Mouse (Mus musculus) urinary bladder, postnatal 10 days (tissue): ENCODE data around the gene Mboat7.

ENCODE experiments used
- DNase-seq: peaks from one replicate; pipeline ENCODE4 v3.0.0; 2022; ENCODE audit warnings: low spot score

The Mboat7 gene

GRCm38 (mm10) chr7:3643412-3643811 lies 49.9 kb downstream of the Mboat7 start:
- no peak for DNase-seq

- no peak for DNase-seq
Measured at GRCm38 (mm10) chr7:3630478-3630815, 62.9 kb downstream of the Mboat7 start.

- DNase-seq: peak; percentile 57
Measured at GRCm38 (mm10) chr7:3629543-3630477, 63.5 kb downstream of the Mboat7 start, which contains the start of the genes Tfpt and Prpf31. TSS of gene Tfpt (minus strand) at chr7:3629929. TSS of gene Prpf31 (plus strand) at chr7:3629985.

- DNase-seq: no peak
Measured at GRCm38 (mm10) chr7:3629030-3629429, 64.3 kb downstream of the Mboat7 start.
